Mouse (Mus musculus): ENCODE measurements around the gene Olfm1. TPM values are rescaled to one million over a fixed set of nuclear protein-coding genes. Genes with fewer than 3 reads are reported as not detected.

Gene Olfm1
- polyA plus RNA-seq (2016; fragmentation: Nextera tagmentation; extraction: Ambion mirVana): 46.9 and 113 TPM in 2 replicates

GRCm38 (mm10) chr2:28192821-28193689, at the start of gene Olfm1:
TSS of gene Olfm1 (plus strand) at chr2:28192992.
- peaks cover 67% of the 10 kb centered on the region for H3K4me1 ChIP-seq (replicated peaks)
- peaks cover 33% of the 10 kb centered on the region for H3K27me3 ChIP-seq (ENCODE audit: insufficient read depth, poor library complexity, severe bottlenecking)
- H3K4me3 ChIP-seq: peak within 1 kb of the TSS; percentile 83
- under 1% methylated on average over 76 of the region's 76 CpGs for WGBS
- H3K9me3 ChIP-seq: no peaks in the 10 kb centered on the region
- DNase-seq (ENCODE audit: low spot score): peak; percentile 74
- H3K27ac ChIP-seq: peak within 1 kb of the TSS; percentile 90
- H3K36me3 ChIP-seq: no peaks in the 10 kb centered on the region

GRCm38 (mm10) chr2:28143417-28144045, 49.3 kb upstream of the Olfm1 start:
- Histone ChIP-seq H3K4me1 (replicated peaks) (peaks cover 36% of the 10 kb centered on the region), H3K4me3 (no peak overlapping the region), H3K9me3 (no peaks in the 10 kb centered on the region), H3K36me3 (no peaks in the 10 kb centered on the region), H3K27ac (peak overlapping the region; percentile 54), H3K27me3 (ENCODE audit: insufficient read depth, poor library complexity, severe bottlenecking) (no peaks in the 10 kb centered on the region)
- 67% methylated on average over 13 of the region's 13 CpGs for WGBS
- DNase-seq (ENCODE audit: low spot score): no peak

GRCm38 (mm10) chr2:28145702-28146101, 47.1 kb upstream of the Olfm1 start:
- WGBS: 88% methylated on average over 5 of the region's 5 CpGs
- no peaks in the 10 kb centered on the region for H3K9me3 ChIP-seq
- H3K27me3 ChIP-seq (ENCODE audit: insufficient read depth, poor library complexity, severe bottlenecking): no peaks in the 10 kb centered on the region
- H3K36me3 ChIP-seq: no peaks in the 10 kb centered on the region
- H3K27ac ChIP-seq: no peak overlapping the region
- no peak overlapping the region for H3K4me3 ChIP-seq
- peaks cover 57% of the 10 kb centered on the region for H3K4me1 ChIP-seq (replicated peaks)
- no peak for DNase-seq (ENCODE audit: low spot score)

GRCm38 (mm10) chr2:28146152-28146551, 46.6 kb upstream of the Olfm1 start:
- no peaks in the 10 kb centered on the region for H3K9me3 ChIP-seq
- no peak overlapping the region for H3K27ac ChIP-seq
- no peak for DNase-seq (ENCODE audit: low spot score)
- H3K4me1 ChIP-seq (replicated peaks): peaks cover 57% of the 10 kb centered on the region
- no peaks in the 10 kb centered on the region for H3K27me3 ChIP-seq (ENCODE audit: insufficient read depth, poor library complexity, severe bottlenecking)
- no peak overlapping the region for H3K4me3 ChIP-seq
- no peaks in the 10 kb centered on the region for H3K36me3 ChIP-seq
- WGBS: 70% methylated on average over 4 of the region's 4 CpGs

GRCm38 (mm10) chr2:28146685-28147084, 46.1 kb upstream of the Olfm1 start:
- no peak for DNase-seq (ENCODE audit: low spot score)
- 85% methylated on average over 4 of the region's 4 CpGs for WGBS

GRCm38 (mm10) chr2:28147248-28147794, 45.5 kb upstream of the Olfm1 start:
- 0 out of 2 replicates have a peak overlapping the region, but pooled peaks have one; percentile 23 for H3K27ac ChIP-seq
- no peak overlapping the region for H3K4me3 ChIP-seq
- 86% methylated on average over 5 of the region's 5 CpGs for WGBS
- no peaks in the 10 kb centered on the region for H3K9me3 ChIP-seq
- peaks cover 46% of the 10 kb centered on the region for H3K4me1 ChIP-seq (replicated peaks)
- no peak for DNase-seq (ENCODE audit: low spot score)
- no peaks in the 10 kb centered on the region for H3K27me3 ChIP-seq (ENCODE audit: insufficient read depth, poor library complexity, severe bottlenecking)
- H3K36me3 ChIP-seq: no peaks in the 10 kb centered on the region

More at GRCm38 (mm10) chr2:28146685-28147084, 46.1 kb upstream of the Olfm1 start:
- no peaks in the 10 kb centered on the region for H3K36me3 ChIP-seq
- no peak overlapping the region for H3K4me3 ChIP-seq
- H3K27me3 ChIP-seq (ENCODE audit: insufficient read depth, poor library complexity, severe bottlenecking): no peaks in the 10 kb centered on the region
- 0 out of 2 replicates have a peak overlapping the region, but pooled peaks have one; percentile 23 for H3K27ac ChIP-seq
- H3K9me3 ChIP-seq: no peaks in the 10 kb centered on the region
- peaks cover 52% of the 10 kb centered on the region for H3K4me1 ChIP-seq (replicated peaks)

GRCm38 (mm10) chr2:28149688-28150087, 43.1 kb upstream of the Olfm1 start:
- no peaks in the 10 kb centered on the region for H3K27me3 ChIP-seq (ENCODE audit: insufficient read depth, poor library complexity, severe bottlenecking)
- peaks cover 28% of the 10 kb centered on the region for H3K4me1 ChIP-seq (replicated peaks)
- H3K4me3 ChIP-seq: no peak overlapping the region
- no peaks in the 10 kb centered on the region for H3K9me3 ChIP-seq
- 81% methylated on average over 11 of the region's 11 CpGs for WGBS
- H3K27ac ChIP-seq: no peak overlapping the region
- H3K36me3 ChIP-seq: no peaks in the 10 kb centered on the region
- DNase-seq (ENCODE audit: low spot score): no peak

- H3K36me3 ChIP-seq: no peaks in the 10 kb centered on the region
- DNase-seq (ENCODE audit: low spot score): no peak
- 65% methylated on average over 7 of the region's 7 CpGs for whole genome bisulfite sequencing
- H3K27me3 ChIP-seq (ENCODE audit: insufficient read depth, poor library complexity, severe bottlenecking): no peaks in the 10 kb centered on the region
- H3K4me3 ChIP-seq: no peak overlapping the region
- H3K4me1 ChIP-seq (replicated peaks): peaks cover 26% of the 10 kb centered on the region
- H3K9me3 ChIP-seq: no peaks in the 10 kb centered on the region
- H3K27ac ChIP-seq: no peak overlapping the region
Observed at GRCm38 (mm10) chr2:28160568-28160967, 32.2 kb upstream of the Olfm1 start.

GRCm38 (mm10) chr2:28165570-28165969, 27.2 kb upstream of the Olfm1 start:
- Histone ChIP-seq H3K27me3 (ENCODE audit: insufficient read depth, poor library complexity, severe bottlenecking) (no peaks in the 10 kb centered on the region), H3K27ac (peak overlapping the region; percentile 14; the same call in 1 of the 2 replicates), H3K4me1 (replicated peaks) (peaks cover 25% of the 10 kb centered on the region), H3K9me3 (no peaks in the 10 kb centered on the region), H3K36me3 (no peaks in the 10 kb centered on the region), H3K4me3 (no peak overlapping the region)
- 48% methylated on average over 8 of the region's 8 CpGs for WGBS
- no peak for DNase-seq (ENCODE audit: low spot score)

- peaks cover 13% of the 10 kb centered on the region for H3K4me1 ChIP-seq (replicated peaks)
- no peak for DNase-seq (ENCODE audit: low spot score)
- WGBS: 73% methylated on average over 12 of the region's 12 CpGs
Observed at GRCm38 (mm10) chr2:28169336-28169735, 23.5 kb upstream of the Olfm1 start.

GRCm38 (mm10) chr2:28171962-28172361, 20.8 kb upstream of the Olfm1 start:
- H3K27ac ChIP-seq: 0 out of 2 replicates have a peak overlapping the region, but pooled peaks have one; percentile 12
- no peak overlapping the region for H3K4me3 ChIP-seq
- H3K27me3 ChIP-seq (ENCODE audit: insufficient read depth, poor library complexity, severe bottlenecking): no peaks in the 10 kb centered on the region
- 68% methylated on average over 6 of the region's 6 CpGs for WGBS
- H3K9me3 ChIP-seq: 0 out of 2 replicates have a peak, but pooled peaks cover 2% of the 10 kb centered on the region
- H3K4me1 ChIP-seq (replicated peaks): no peaks in the 10 kb centered on the region; the same call in 1 of the 2 replicates
- H3K36me3 ChIP-seq: no peaks in the 10 kb centered on the region
- DNase-seq (ENCODE audit: low spot score): no peak

More at GRCm38 (mm10) chr2:28169336-28169735, 23.5 kb upstream of the Olfm1 start:
- Histone ChIP-seq H3K27me3 (ENCODE audit: insufficient read depth, poor library complexity, severe bottlenecking) (no peaks in the 10 kb centered on the region), H3K27ac (no peak overlapping the region), H3K36me3 (no peaks in the 10 kb centered on the region), H3K4me3 (no peak overlapping the region), H3K9me3 (no peaks in the 10 kb centered on the region)

GRCm38 (mm10) chr2:28173225-28174141, 19.3 kb upstream of the Olfm1 start:
- WGBS: 82% methylated on average over 11 of the region's 11 CpGs
- H3K9me3 ChIP-seq: 0 out of 2 replicates have a peak, but pooled peaks cover 2% of the 10 kb centered on the region
- DNase-seq (ENCODE audit: low spot score): no peak
- no peaks in the 10 kb centered on the region for H3K4me1 ChIP-seq (replicated peaks)
- H3K27me3 ChIP-seq (ENCODE audit: insufficient read depth, poor library complexity, severe bottlenecking): no peaks in the 10 kb centered on the region
- no peaks in the 10 kb centered on the region for H3K36me3 ChIP-seq
- no peak overlapping the region for H3K27ac ChIP-seq
- no peak overlapping the region for H3K4me3 ChIP-seq

Measured in hindbrain, embryonic 10.5 days (tissue).